Mouse (Mus musculus): ENCODE results near the gene Tbc1d4. TPM values are rescaled to one million over a fixed set of nuclear protein-coding genes. Genes with fewer than 3 reads are reported as not detected.

The Tbc1d4 gene
- total and polyA plus RNA-seq, 3 experiments: 20.6 to 72.9 (median 71.0) TPM

- in situ Hi-C loops (cut with MboI; ENCODE audit: low pct_ligation_motif_present, low pct_unique_long_range_greater_than_20kb, low sequenced_read_pairs): no loop called here
Measured at GRCm38 (mm10) chr14:101516864-101517263, 92.1 kb downstream of the Tbc1d4 start.

GRCm38 (mm10) chr14:101516031-101516430 lies 93.0 kb downstream of the Tbc1d4 start:
- Histone ChIP-seq H3K9me3 (replicated peaks; ENCODE audit: low read length) (no peaks in the 10 kb centered on the region), H3K27me3 (replicated peaks) (no peaks in the 10 kb centered on the region), H3K9ac (ENCODE audit: insufficient read depth, low read depth) (no peak overlapping the region), H3K4me3 (replicated peaks in 1 of 3; ENCODE audit: low read depth in 2 of 3, low read length in 2 of 3, poor library complexity in 1 of 3) (no peak overlapping the region), H3K4me2 (ENCODE audit: insufficient read depth, low read depth, poor library complexity, severe bottlenecking) (no peak overlapping the region), H3K4me1 (ENCODE audit: control insufficient read depth in 1 of 2, insufficient read depth in 2 of 2) (peaks cover 12 to 52% of the 10 kb centered on the region in 2 experiments), H3K27ac (ENCODE audit: insufficient read depth, low read depth) (no peak overlapping the region), H3K36me3 (replicated peaks in 1 of 2; ENCODE audit: control insufficient read depth in 1 of 2, insufficient read depth in 1 of 2, low read length in 1 of 2) (peaks cover 0 to 4% of the 10 kb centered on the region in 2 experiments), H3K79me2 (replicated peaks; ENCODE audit: control insufficient read depth, extremely low read depth, insufficient read depth, poor library complexity, severe bottlenecking) (no peaks in the 10 kb centered on the region)
- TF ChIP-seq TCF12 (IDR thresholded peaks at IDR 0.05; ENCODE audit: low read depth, low read length): no peak
- dilution Hi-C loops (cut with MboI; ENCODE audit: extremely low pct_ligation_motif_present, extremely low pct_unique_long_range_greater_than_20kb, low sequenced_read_pairs) (no loop called here), in situ Hi-C loops (cut with MboI; ENCODE audit: low pct_ligation_motif_present, low pct_unique_long_range_greater_than_20kb, low sequenced_read_pairs) (no loop called here)
- no peak for DNase-seq (ENCODE audit: extremely low read depth)

More at GRCm38 (mm10) chr14:101516864-101517263, 92.1 kb downstream of the Tbc1d4 start:
- Histone ChIP-seq H3K9me3 (replicated peaks; ENCODE audit: low read length) (no peaks in the 10 kb centered on the region), H3K36me3 (replicated peaks in 1 of 2; ENCODE audit: control insufficient read depth in 1 of 2, insufficient read depth in 1 of 2, low read length in 1 of 2) (peaks cover 0 to 4% of the 10 kb centered on the region in 2 experiments), H3K4me2 (ENCODE audit: insufficient read depth, low read depth, poor library complexity, severe bottlenecking) (no peak overlapping the region), H3K4me3 (replicated peaks in 1 of 3; ENCODE audit: low read depth in 2 of 3, low read length in 2 of 3, poor library complexity in 1 of 3) (no peak overlapping the region), H3K4me1 (ENCODE audit: control insufficient read depth in 1 of 2, insufficient read depth in 2 of 2) (peaks cover 12 to 51% of the 10 kb centered on the region in 2 experiments), H3K27ac (ENCODE audit: insufficient read depth, low read depth) (no peak overlapping the region), H3K9ac (ENCODE audit: insufficient read depth, low read depth) (no peak overlapping the region), H3K27me3 (replicated peaks) (no peaks in the 10 kb centered on the region), H3K79me2 (replicated peaks; ENCODE audit: control insufficient read depth, extremely low read depth, insufficient read depth, poor library complexity, severe bottlenecking) (no peaks in the 10 kb centered on the region)
- no peak for DNase-seq (ENCODE audit: extremely low read depth)
- dilution Hi-C loops (cut with MboI; ENCODE audit: extremely low pct_ligation_motif_present, extremely low pct_unique_long_range_greater_than_20kb, low sequenced_read_pairs): no loop called here
- TF ChIP-seq CHD1 (IDR thresholded peaks at IDR 0.05; ENCODE audit: low read depth, low read length): no peak
- no peak for TF ChIP-seq HCFC1 (IDR thresholded peaks at IDR 0.05; ENCODE audit: low read depth, low read length)
- TF ChIP-seq PAX5 (IDR thresholded peaks at IDR 0.05; ENCODE audit: low read length): no peak
- no peak for TF ChIP-seq POLR2AphosphoS2 (IDR thresholded peaks at IDR 0.05; ENCODE audit: low read depth, low read length)
- no peak for TF ChIP-seq KAT2A (IDR thresholded peaks at IDR 0.05; ENCODE audit: insufficient replicate concordance, low read length)
- no peak for TF ChIP-seq TBP (conservative IDR thresholded peaks at IDR 0.05; ENCODE audit: low read depth, low read length)
- no peak for TF ChIP-seq UBTF (IDR thresholded peaks at IDR 0.05; ENCODE audit: low read depth, low read length)
- no peak for TF ChIP-seq BHLHE40 (IDR thresholded peaks at IDR 0.05; ENCODE audit: low read depth, low read length)

GRCm38 (mm10) chr14:101515271-101515670 lies 93.7 kb downstream of the Tbc1d4 start:
- no peaks in the 10 kb centered on the region for H3K9me3 ChIP-seq (replicated peaks; ENCODE audit: low read length)
- no peak overlapping the region for H3K4me2 ChIP-seq (ENCODE audit: insufficient read depth, low read depth, poor library complexity, severe bottlenecking)
- H3K27me3 ChIP-seq (replicated peaks): no peaks in the 10 kb centered on the region
- DNase-seq (ENCODE audit: extremely low read depth): no peak
- TF ChIP-seq PAX5 (IDR thresholded peaks at IDR 0.05; ENCODE audit: low read length) (no peak), GABPA (IDR thresholded peaks at IDR 0.05; ENCODE audit: insufficient replicate concordance, low read depth, low read length) (no peak), TCF12 (IDR thresholded peaks at IDR 0.05; ENCODE audit: low read depth, low read length) (no peak), ETS1 (conservative IDR thresholded peaks at IDR 0.05; ENCODE audit: low read depth, low read length) (no peak), UBTF (IDR thresholded peaks at IDR 0.05; ENCODE audit: low read depth, low read length) (no peak), HCFC1 (IDR thresholded peaks at IDR 0.05; ENCODE audit: low read depth, low read length) (no peak), KAT2A (IDR thresholded peaks at IDR 0.05; ENCODE audit: insufficient replicate concordance, low read length) (no peak)
- no peaks in the 10 kb centered on the region for H3K79me2 ChIP-seq (replicated peaks; ENCODE audit: control insufficient read depth, extremely low read depth, insufficient read depth, poor library complexity, severe bottlenecking)
- no peak overlapping the region for H3K9ac ChIP-seq (ENCODE audit: insufficient read depth, low read depth)
- H3K27ac ChIP-seq (ENCODE audit: insufficient read depth, low read depth): no peak overlapping the region
- peaks cover 0 to 4% of the 10 kb centered on the region in 2 experiments for H3K36me3 ChIP-seq (replicated peaks in 1 of 2; ENCODE audit: control insufficient read depth in 1 of 2, insufficient read depth in 1 of 2, low read length in 1 of 2)
- no peak overlapping the region for H3K4me3 ChIP-seq (replicated peaks in 1 of 3; ENCODE audit: low read depth in 2 of 3, low read length in 2 of 3, poor library complexity in 1 of 3)
- in situ Hi-C loops (cut with MboI; ENCODE audit: low pct_ligation_motif_present, low pct_unique_long_range_greater_than_20kb, low sequenced_read_pairs) (no loop called here), dilution Hi-C loops (cut with MboI; ENCODE audit: extremely low pct_ligation_motif_present, extremely low pct_unique_long_range_greater_than_20kb, low sequenced_read_pairs) (no loop called here)
- peaks cover 10 to 49% of the 10 kb centered on the region in 2 experiments for H3K4me1 ChIP-seq (ENCODE audit: control insufficient read depth in 1 of 2, insufficient read depth in 2 of 2)

Measured in CH12.LX (cell line).